Mouse (Mus musculus): ENCODE measurements around the gene Uevld. TPM values are rescaled to one million over a fixed set of nuclear protein-coding genes. Genes with fewer than 3 reads are reported as not detected.

Gene Uevld
- total RNA-seq, 1 experiment from 2014 or later = 20.8 TPM

GRCm38 (mm10) chr7:46985718-46986505 lies 27.6 kb upstream of the Uevld start:
- ATAC-seq (replicated peaks in 1 of 2; ENCODE audit: insufficient read depth in 1 of 2, low FRiP score in 2 of 2, low TSS enrichment in 1 of 2, low read depth in 1 of 2, poor library complexity in 2 of 2, severe bottlenecking in 2 of 2) = peak; percentile 57 to 68

- no peak for ATAC-seq (replicated peaks in 1 of 2; ENCODE audit: insufficient read depth in 1 of 2, low FRiP score in 2 of 2, low TSS enrichment in 1 of 2, low read depth in 1 of 2, poor library complexity in 2 of 2, severe bottlenecking in 2 of 2)
Measured at GRCm38 (mm10) chr7:46983280-46983679, 25.0 kb upstream of the Uevld start, which contains the start of gene Gm9999. TSS of gene Gm9999 (plus strand) at chr7:46983580.

GRCm38 (mm10) chr7:46975456-46975855 lies 17.1 kb upstream of the Uevld start:
- no peak for ATAC-seq (replicated peaks in 1 of 2; ENCODE audit: insufficient read depth in 1 of 2, low FRiP score in 2 of 2, low TSS enrichment in 1 of 2, low read depth in 1 of 2, poor library complexity in 2 of 2, severe bottlenecking in 2 of 2)

- ATAC-seq (replicated peaks in 1 of 2; ENCODE audit: insufficient read depth in 1 of 2, low FRiP score in 2 of 2, low TSS enrichment in 1 of 2, low read depth in 1 of 2, poor library complexity in 2 of 2, severe bottlenecking in 2 of 2) = no peak
Measured at GRCm38 (mm10) chr7:46974648-46975047, 16.3 kb upstream of the Uevld start.

GRCm38 (mm10) chr7:46969898-46970297 lies 11.6 kb upstream of the Uevld start:
- no peak for ATAC-seq (replicated peaks in 1 of 2; ENCODE audit: insufficient read depth in 1 of 2, low FRiP score in 2 of 2, low TSS enrichment in 1 of 2, low read depth in 1 of 2, poor library complexity in 2 of 2, severe bottlenecking in 2 of 2)

GRCm38 (mm10) chr7:46964070-46964469 lies 5.7 kb upstream of the Uevld start:
- no peak for ATAC-seq (replicated peaks in 1 of 2; ENCODE audit: insufficient read depth in 1 of 2, low FRiP score in 2 of 2, low TSS enrichment in 1 of 2, low read depth in 1 of 2, poor library complexity in 2 of 2, severe bottlenecking in 2 of 2)

- ATAC-seq (replicated peaks in 1 of 2; ENCODE audit: insufficient read depth in 1 of 2, low FRiP score in 2 of 2, low TSS enrichment in 1 of 2, low read depth in 1 of 2, poor library complexity in 2 of 2, severe bottlenecking in 2 of 2) = peak; percentile 85
Measured at GRCm38 (mm10) chr7:46962806-46963618, 4.7 kb upstream of the Uevld start.

- ATAC-seq (replicated peaks in 1 of 2; ENCODE audit: insufficient read depth in 1 of 2, low FRiP score in 2 of 2, low TSS enrichment in 1 of 2, low read depth in 1 of 2, poor library complexity in 2 of 2, severe bottlenecking in 2 of 2) = no peak
Measured at GRCm38 (mm10) chr7:46962132-46962531, 3.8 kb upstream of the Uevld start.

GRCm38 (mm10) chr7:46960991-46961390 lies 2.7 kb upstream of the Uevld start:
- ATAC-seq (replicated peaks in 1 of 2; ENCODE audit: insufficient read depth in 1 of 2, low FRiP score in 2 of 2, low TSS enrichment in 1 of 2, low read depth in 1 of 2, poor library complexity in 2 of 2, severe bottlenecking in 2 of 2) = no peak

- ATAC-seq (replicated peaks in 1 of 2; ENCODE audit: insufficient read depth in 1 of 2, low FRiP score in 2 of 2, low TSS enrichment in 1 of 2, low read depth in 1 of 2, poor library complexity in 2 of 2, severe bottlenecking in 2 of 2) = no peak
Measured at GRCm38 (mm10) chr7:46958853-46959252, 526 bp upstream of the Uevld start.

GRCm38 (mm10) chr7:46935847-46936246 lies 22.5 kb downstream of the Uevld start:
- peak; percentile 42 to 43; a peak in 2 of 4 replicates for ATAC-seq (replicated peaks in 1 of 2; ENCODE audit: insufficient read depth in 1 of 2, low FRiP score in 2 of 2, low TSS enrichment in 1 of 2, low read depth in 1 of 2, poor library complexity in 2 of 2, severe bottlenecking in 2 of 2)

- ATAC-seq (replicated peaks in 1 of 2; ENCODE audit: insufficient read depth in 1 of 2, low FRiP score in 2 of 2, low TSS enrichment in 1 of 2, low read depth in 1 of 2, poor library complexity in 2 of 2, severe bottlenecking in 2 of 2) = peak; percentile 77
Measured at GRCm38 (mm10) chr7:46934788-46935187, 23.5 kb downstream of the Uevld start.

- no peak for ATAC-seq (replicated peaks in 1 of 2; ENCODE audit: insufficient read depth in 1 of 2, low FRiP score in 2 of 2, low TSS enrichment in 1 of 2, low read depth in 1 of 2, poor library complexity in 2 of 2, severe bottlenecking in 2 of 2)
Measured at GRCm38 (mm10) chr7:46931370-46931769, 27.0 kb downstream of the Uevld start.

GRCm38 (mm10) chr7:46928291-46928690 lies 30.0 kb downstream of the Uevld start:
- ATAC-seq (replicated peaks in 1 of 2; ENCODE audit: insufficient read depth in 1 of 2, low FRiP score in 2 of 2, low TSS enrichment in 1 of 2, low read depth in 1 of 2, poor library complexity in 2 of 2, severe bottlenecking in 2 of 2) = peak in 1 of 2 experiments; percentile 73; a peak in 1 of 4 replicates

- no peak for ATAC-seq (replicated peaks in 1 of 2; ENCODE audit: insufficient read depth in 1 of 2, low FRiP score in 2 of 2, low TSS enrichment in 1 of 2, low read depth in 1 of 2, poor library complexity in 2 of 2, severe bottlenecking in 2 of 2)
Measured at GRCm38 (mm10) chr7:46922075-46922474, 36.3 kb downstream of the Uevld start.

- peak; percentile 89 to 90 for ATAC-seq (replicated peaks in 1 of 2; ENCODE audit: insufficient read depth in 1 of 2, low FRiP score in 2 of 2, low TSS enrichment in 1 of 2, low read depth in 1 of 2, poor library complexity in 2 of 2, severe bottlenecking in 2 of 2)
Measured at GRCm38 (mm10) chr7:46919551-46920176, 38.7 kb downstream of the Uevld start, which contains the start of gene Tsg101. TSS of gene Tsg101 (minus strand) at chr7:46919969.

GRCm38 (mm10) chr7:46918678-46919371 lies 39.5 kb downstream of the Uevld start:
- ATAC-seq (replicated peaks in 1 of 2; ENCODE audit: insufficient read depth in 1 of 2, low FRiP score in 2 of 2, low TSS enrichment in 1 of 2, low read depth in 1 of 2, poor library complexity in 2 of 2, severe bottlenecking in 2 of 2) = no peak
